Comparison of ENCODE assay signal across 7 mouse cellular contexts in the genomic region with DNA sequence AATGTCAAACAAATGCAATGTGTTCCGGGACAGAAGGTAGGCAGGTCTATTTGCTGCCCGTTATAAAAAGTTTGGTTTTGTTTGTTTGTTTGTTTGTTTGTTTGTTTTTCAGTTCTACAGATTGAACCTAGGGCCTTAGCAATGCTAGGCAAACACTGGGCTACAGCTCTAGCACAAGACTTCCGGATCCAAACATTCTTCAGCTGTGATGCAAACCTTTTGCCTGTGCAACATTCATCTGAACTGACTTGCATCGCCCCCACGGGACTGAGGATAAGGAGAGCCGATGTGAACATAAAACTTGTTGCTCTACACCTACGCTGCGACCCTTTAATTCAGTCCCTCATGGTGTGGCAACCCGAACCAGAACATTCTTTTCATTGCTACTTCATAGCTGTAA. TPM values are rescaled to one million over a fixed set of nuclear protein-coding genes. Genes with fewer than 3 reads are reported as not detected.
DNase-seq lines count a peak whose midpoint lies in the region; ATAC-seq and TF ChIP-seq lines count a peak whose summit lies in the region.

No protein-coding gene starts in this region.

- H3K36me3 ChIP-seq in spleen, adult 2 months (ENCODE audit: control insufficient read depth, insufficient read depth, low read length) = no peaks in the 10 kb centered on the region
- H3K36me3 ChIP-seq in forebrain, embryonic 16.5 days (ENCODE audit: control insufficient read depth, insufficient read depth) = no peaks in the 10 kb centered on the region
- H3K36me3 ChIP-seq in limb, embryonic 13.5 days = no peaks in the 10 kb centered on the region
- H3K36me3 ChIP-seq in stomach, embryonic 14.5 days (ENCODE audit: control insufficient read depth, insufficient read depth, low read length) = no peaks in the 10 kb centered on the region

- TF ChIP-seq CTCF in spleen, adult 2 months (IDR thresholded peaks at IDR 0.05; ENCODE audit: extremely low read depth, insufficient read depth, insufficient read length, insufficient replicate concordance) = no peak

- no peak for DNase-seq in spleen, adult 2 months (ENCODE audit: low read depth in 1 of 2, low spot score in 2 of 2)
- no peak for DNase-seq in spleen, postnatal 14 days (ENCODE audit: low spot score in 2 of 2)
- DNase-seq in left cerebral cortex, adult 18-20 months (ENCODE audit: low spot score in 2 of 2) = no peak

- H3K4me1 ChIP-seq in spleen, adult 2 months (ENCODE audit: control insufficient read depth, insufficient read depth, insufficient read length) = no peaks in the 10 kb centered on the region; the same call in 1 of the 2 replicates
- H3K4me1 ChIP-seq in forebrain, embryonic 16.5 days (replicated peaks; ENCODE audit: control insufficient read depth, insufficient read depth, low read length) = peaks cover 23% of the 10 kb centered on the region
- H3K4me1 ChIP-seq in limb, embryonic 13.5 days = peaks cover 30% of the 10 kb centered on the region
- H3K4me1 ChIP-seq in stomach, embryonic 14.5 days (ENCODE audit: control insufficient read depth, insufficient read depth, low read length) = peaks cover 12% of the 10 kb centered on the region; the same call in 1 of the 2 replicates

- no peaks in the 10 kb centered on the region for H3K9me3 ChIP-seq in forebrain, embryonic 16.5 days (ENCODE audit: control insufficient read depth, low read length)
- no peaks in the 10 kb centered on the region for H3K9me3 ChIP-seq in limb, embryonic 13.5 days
- no peaks in the 10 kb centered on the region for H3K9me3 ChIP-seq in stomach, embryonic 14.5 days (ENCODE audit: control insufficient read depth, low read depth, low read length)

- no peaks in the 10 kb centered on the region for H3K27me3 ChIP-seq in spleen, adult 2 months (ENCODE audit: control insufficient read depth, insufficient read depth, low read length)
- no peaks in the 10 kb centered on the region for H3K27me3 ChIP-seq in forebrain, embryonic 16.5 days (replicated peaks; ENCODE audit: control insufficient read depth, insufficient read depth, low read length)
- H3K27me3 ChIP-seq in limb, embryonic 13.5 days = no peaks in the 10 kb centered on the region
- no peaks in the 10 kb centered on the region for H3K27me3 ChIP-seq in stomach, embryonic 14.5 days (ENCODE audit: control insufficient read depth, insufficient read depth, low read length)

- peak overlapping the region; percentile 20 for H3K4me3 ChIP-seq in spleen, adult 2 months (ENCODE audit: extremely low read depth, insufficient read depth, insufficient read length)
- peak overlapping the region; percentile 97 for H3K4me3 ChIP-seq in forebrain, embryonic 16.5 days (replicated peaks; ENCODE audit: low read length)
- H3K4me3 ChIP-seq in limb, embryonic 13.5 days = peak overlapping the region; percentile 93; the same call in 1 of the 2 replicates
- peak overlapping the region; percentile 89; the same call in 1 of the 2 replicates for H3K4me3 ChIP-seq in stomach, embryonic 14.5 days (ENCODE audit: low read depth, low read length)

- no peak for ATAC-seq in forebrain, embryonic 16.5 days
- no peak for ATAC-seq in limb, embryonic 13.5 days (ENCODE audit: low FRiP score, low read depth)
- ATAC-seq in stomach, embryonic 14.5 days (ENCODE audit: insufficient number of reproducible peaks, insufficient read depth, low FRiP score, low read depth) = no peak
- ATAC-seq in cerebellum, adult (ENCODE audit: insufficient number of reproducible peaks, low FRiP score, low TSS enrichment) = no peak

- H3K27ac ChIP-seq in spleen, adult 2 months (ENCODE audit: insufficient read depth, low read length) = peak overlapping the region; percentile 94; the same call in 1 of the 2 replicates
- peak overlapping the region; percentile 95 for H3K27ac ChIP-seq in forebrain, embryonic 16.5 days (ENCODE audit: low read length)
- peak overlapping the region; percentile 99 for H3K27ac ChIP-seq in limb, embryonic 13.5 days
- H3K27ac ChIP-seq in stomach, embryonic 14.5 days (ENCODE audit: low read length) = peak overlapping the region; percentile 99; the same call in 1 of the 2 replicates

- peak overlapping the region; percentile 79; the same call in 1 of the 2 replicates for H3K9ac ChIP-seq in forebrain, embryonic 16.5 days (replicated peaks; ENCODE audit: low read depth, low read length)
- H3K9ac ChIP-seq in limb, embryonic 13.5 days = peak overlapping the region; percentile 79
- no peak overlapping the region; the same call in 1 of the 2 replicates for H3K9ac ChIP-seq in stomach, embryonic 14.5 days (replicated peaks; ENCODE audit: low read depth, low read length)

- no peak for TF ChIP-seq POLR2A in spleen, adult 2 months (IDR thresholded peaks at IDR 0.05; ENCODE audit: low read depth, low read length)

- H3K4me2 ChIP-seq in forebrain, embryonic 16.5 days (ENCODE audit: low read length) = peak overlapping the region; percentile 93
- peak overlapping the region; percentile 90 for H3K4me2 ChIP-seq in limb, embryonic 13.5 days (replicated peaks)
- peak overlapping the region; percentile 68; the same call in 1 of the 2 replicates for H3K4me2 ChIP-seq in stomach, embryonic 14.5 days (replicated peaks; ENCODE audit: low read depth, low read length)

- 60% methylated on average over 9 of the region's 9 CpGs for WGBS in spleen, adult 2 months
- 75% methylated on average over 9 of the region's 9 CpGs for WGBS in forebrain, embryonic 16.5 days
- WGBS in limb, embryonic 13.5 days = 55% methylated on average over 9 of the region's 9 CpGs
- 62% methylated on average over 9 of the region's 9 CpGs for WGBS in stomach, embryonic 14.5 days

RNA-seq across cellular contexts. Expression of gene Ralbp1, which starts 1.0 kb away (rescaled TPM):
- 22.7 and 26.6 TPM in 2 replicates for polyA plus RNA-seq in spleen, adult 2 months (2012; rRNA removed)
- polyA plus RNA-seq in forebrain, embryonic 16.5 days (2015; fragmentation: Nextera tagmentation; extraction: Ambion mirVana) = 48.8 and 55.6 TPM in 2 replicates
- polyA plus RNA-seq in limb, embryonic 13.5 days (2015; fragmentation: Nextera tagmentation; extraction: Ambion mirVana) = 81.3 and 87.3 TPM in 2 replicates
- polyA plus RNA-seq in stomach, embryonic 14.5 days (2014; fragmentation: Nextera tagmentation; extraction: Ambion mirVana) = 77.4 and 97.3 TPM in 2 replicates
- total RNA-seq in left cerebral cortex, adult 18-20 months (2021) = 10 to 100 TPM; 66.9 to 74.0 TPM

Comparison
In these comparisons a context has a peak if more than half of its experiments do, and no peak if none do; other contexts are left out.
1. H3K4me3 ChIP-seq: peak in every context shown above with its lines; median percentile 97 in forebrain, embryonic 16.5 days; 93 in limb, embryonic 13.5 days; 89 in stomach, embryonic 14.5 days; 20 in spleen, adult 2 months.